Mouse (Mus musculus): ENCODE data around the gene Oas1g. TPM values are rescaled to one million over a fixed set of nuclear protein-coding genes. Genes with fewer than 3 reads are reported as not detected.

The Oas1g gene
- polyA plus RNA-seq (2014; fragmentation: Illumina TruSeq; extraction: RNeasy Lipid Tissue Mini Kit (QIAGEN cat#74804)), result not detected

GRCm38 (mm10) chr5:120887413-120887812 lies at the start of gene Oas1g:
Gene Oas1g (minus strand): TSS chr5:120887613.

GRCm38 (mm10) chr5:120914204-120914603 lies 26.8 kb upstream of the Oas1g start, which contains the start of gene Oas1d:
Gene Oas1d (plus strand): TSS chr5:120914536.

GRCm38 (mm10) chr5:120906791-120907733 lies 19.6 kb upstream of the Oas1g start, which contains the start of gene Oas1a:
Gene Oas1a (minus strand): TSS chr5:120907521.

GRCm38 (mm10) chr5:120861121-120861520 lies 26.3 kb downstream of the Oas1g start, which contains the start of gene Oas1h:
Gene Oas1h (plus strand): TSS chr5:120861421.

GRCm38 (mm10) chr5:120847067-120847466 lies 40.3 kb downstream of the Oas1g start, which contains the start of gene Oas1f:
Gene Oas1f (plus strand): TSS chr5:120847367.

Other genes starting within 250 kb of the Oas1g start
- gene Rasal1, start 238.8 kb downstream of the Oas1g start, polyA plus RNA-seq (2014; fragmentation: Illumina TruSeq; extraction: RNeasy Lipid Tissue Mini Kit (QIAGEN cat#74804)), result not detected
- 0.34 TPM for gene Dtx1, start 175.7 kb downstream of the Oas1g start, polyA plus RNA-seq (2014; fragmentation: Illumina TruSeq; extraction: RNeasy Lipid Tissue Mini Kit (QIAGEN cat#74804))
- 0.68 TPM for gene Oas2, start 137.8 kb downstream of the Oas1g start, polyA plus RNA-seq (2014; fragmentation: Illumina TruSeq; extraction: RNeasy Lipid Tissue Mini Kit (QIAGEN cat#74804))
- gene Oas3, start 110.0 kb downstream of the Oas1g start, polyA plus RNA-seq (2014; fragmentation: Illumina TruSeq; extraction: RNeasy Lipid Tissue Mini Kit (QIAGEN cat#74804)), result 0.26 TPM
- 6.4 TPM for gene Oas1e, start 92.1 kb downstream of the Oas1g start, polyA plus RNA-seq (2014; fragmentation: Illumina TruSeq; extraction: RNeasy Lipid Tissue Mini Kit (QIAGEN cat#74804))
- 6.7 TPM for gene Oas1c, start 75.1 kb downstream of the Oas1g start, polyA plus RNA-seq (2014; fragmentation: Illumina TruSeq; extraction: RNeasy Lipid Tissue Mini Kit (QIAGEN cat#74804))
- not detected for gene Oas1f, start 40.2 kb downstream of the Oas1g start, polyA plus RNA-seq (2014; fragmentation: Illumina TruSeq; extraction: RNeasy Lipid Tissue Mini Kit (QIAGEN cat#74804))
- 9.7 TPM for gene Oas1h, start 26.2 kb downstream of the Oas1g start, polyA plus RNA-seq (2014; fragmentation: Illumina TruSeq; extraction: RNeasy Lipid Tissue Mini Kit (QIAGEN cat#74804))
- 1.1 TPM for gene Oas1a, start 19.9 kb upstream of the Oas1g start, polyA plus RNA-seq (2014; fragmentation: Illumina TruSeq; extraction: RNeasy Lipid Tissue Mini Kit (QIAGEN cat#74804))
- gene Oas1d, start 26.9 kb upstream of the Oas1g start, polyA plus RNA-seq (2014; fragmentation: Illumina TruSeq; extraction: RNeasy Lipid Tissue Mini Kit (QIAGEN cat#74804)), result 3.2 TPM
- gene Rph3a, start 122.5 kb upstream of the Oas1g start, polyA plus RNA-seq (2014; fragmentation: Illumina TruSeq; extraction: RNeasy Lipid Tissue Mini Kit (QIAGEN cat#74804)), result 0.77 TPM

Measured in ovary, adult 10 weeks (tissue).